Mouse (Mus musculus) CH12.LX (cell line): ENCODE measurements around the gene Traf5. TPM values are rescaled to one million over a fixed set of nuclear protein-coding genes. Genes with fewer than 3 reads are reported as not detected.

Source experiments
- DNase-seq: peaks from one replicate; pipeline ENCODE4 v3.0.0-alpha.2; 2013; ENCODE audit errors: extremely low read depth
- H3K27ac ChIP-seq: 2 replicates; pipeline ENCODE4 v1.5.1; 2012; ENCODE audit warnings: low read depth, mild to moderate bottlenecking, control low read depth, moderate library complexity; ENCODE audit not compliant: insufficient read depth
- H3K27me3 ChIP-seq: replicated peaks from 2 replicates; pipeline ENCODE3; 2012; ENCODE audit warnings: inconsistent platforms
- H3K36me3 ChIP-seq, 2 experiments: replicated peaks in 1 of 2; 2 replicates each; pipeline versions ENCODE3 to v1.6.1; 2012; ENCODE audit warnings: inconsistent platforms in 1 of 2, low read length in 1 of 2, mild to moderate bottlenecking in 1 of 2, mixed read lengths in 1 of 2, moderate library complexity in 1 of 2; ENCODE audit not compliant: control insufficient read depth in 1 of 2, insufficient read depth in 1 of 2
- H3K4me1 ChIP-seq, 2 experiments: 2 replicates each; pipeline ENCODE4 v1.6.1; 2012; ENCODE audit warnings: inconsistent platforms in 1 of 2, moderate library complexity in 1 of 2; ENCODE audit not compliant: insufficient read depth in 2 of 2, control insufficient read depth in 1 of 2
- H3K4me2 ChIP-seq: 2 replicates; pipeline ENCODE4 v1.6.1; 2012; ENCODE audit warnings: low read depth, mild to moderate bottlenecking, control low read depth; ENCODE audit not compliant: poor library complexity, insufficient read depth, severe bottlenecking
- H3K4me3 ChIP-seq, 3 experiments: fragments of 150-350 bp in 1 of 3; sonication (generic) in 1 of 3; replicated peaks in 1 of 3; 2 replicates each; pipeline versions ENCODE3 to v1.5.1; 2011 to 2012; ENCODE audit warnings: low read depth in 2 of 3, low read length in 2 of 3, mild to moderate bottlenecking in 2 of 3, moderate library complexity in 2 of 3, control low read depth in 1 of 3, improper control_type of control experiment in 1 of 3, inconsistent platforms in 1 of 3, mixed read lengths in 1 of 3; ENCODE audit not compliant: poor library complexity in 1 of 3
- H3K79me2 ChIP-seq: replicated peaks from 2 replicates; pipeline ENCODE4 v1.6.1; 2012; ENCODE audit warnings: mild to moderate bottlenecking, moderate library complexity; ENCODE audit not compliant: control insufficient read depth, poor library complexity, insufficient read depth, severe bottlenecking; ENCODE audit errors: extremely low read depth
- H3K9ac ChIP-seq: 2 replicates; pipeline ENCODE4 v1.6.1; 2012; ENCODE audit warnings: low read depth, mild to moderate bottlenecking, control low read depth, moderate library complexity; ENCODE audit not compliant: insufficient read depth
- H3K9me3 ChIP-seq: replicated peaks from 2 replicates; pipeline ENCODE3; 2012; ENCODE audit warnings: low read length, inconsistent platforms, mixed read lengths
- CHD1 ChIP-seq: IDR thresholded peaks from 2 replicates; pipeline ENCODE4 v1.6.1; 2012; ENCODE audit warnings: low read depth, low read length, improper control_type of control experiment, inconsistent platforms
- CHD2 ChIP-seq: IDR thresholded peaks from 2 replicates; pipeline ENCODE4 v1.6.1; 2011; ENCODE audit warnings: low read length, improper control_type of control experiment
- CTCF ChIP-seq, 2 experiments: IDR thresholded peaks in 1 of 2; conservative IDR thresholded peaks in 1 of 2; 2 replicates each; pipeline ENCODE4 v1.5.1; 2011 to 2012; ENCODE audit warnings: low read depth in 2 of 2, low read length in 2 of 2, improper control_type of control experiment in 1 of 2, inconsistent platforms in 1 of 2, mild to moderate bottlenecking in 1 of 2, moderate library complexity in 1 of 2
- ELF1 ChIP-seq: IDR thresholded peaks from 2 replicates; pipeline ENCODE4 v1.6.1; 2014; ENCODE audit warnings: low read depth, mild to moderate bottlenecking, inconsistent platforms, low read length, improper control_type of control experiment
- EP300 ChIP-seq: IDR thresholded peaks from 2 replicates; pipeline ENCODE4 v1.6.1; 2011; ENCODE audit warnings: low read length, improper control_type of control experiment
- HCFC1 ChIP-seq: IDR thresholded peaks from 2 replicates; pipeline ENCODE4 v1.6.1; 2012; ENCODE audit warnings: low read depth, mild to moderate bottlenecking, inconsistent platforms, low read length, improper control_type of control experiment
- IRF4 ChIP-seq: IDR thresholded peaks from 2 replicates; pipeline ENCODE4 v1.6.1; 2014; ENCODE audit warnings: low read depth, mild to moderate bottlenecking, inconsistent platforms, low read length, improper control_type of control experiment
- JUN ChIP-seq: IDR thresholded peaks from 2 replicates; pipeline ENCODE4 v1.6.1; 2011; ENCODE audit warnings: low read depth, mild to moderate bottlenecking, low read length, improper control_type of control experiment, moderate library complexity; ENCODE audit not compliant: insufficient read depth
- MAFK ChIP-seq: IDR thresholded peaks from 2 replicates; pipeline ENCODE4 v1.6.1; 2011; ENCODE audit warnings: low read length, improper control_type of control experiment; ENCODE audit not compliant: insufficient replicate concordance
- MEF2A ChIP-seq: IDR thresholded peaks from 2 replicates; pipeline ENCODE4 v1.6.1; 2014; ENCODE audit warnings: low read depth, mild to moderate bottlenecking, inconsistent platforms, low read length, improper control_type of control experiment, borderline replicate concordance
- MYC ChIP-seq: IDR thresholded peaks from 2 replicates; pipeline ENCODE4 v1.6.1; 2011; ENCODE audit warnings: low read depth, mild to moderate bottlenecking, improper control_type of control experiment, low read length
- NELFE ChIP-seq: IDR thresholded peaks from 2 replicates; pipeline ENCODE4 v1.6.1; 2011; ENCODE audit warnings: low read depth, low read length, improper control_type of control experiment
- NRF1 ChIP-seq: IDR thresholded peaks from 2 replicates; pipeline ENCODE4 v1.6.1; 2014; ENCODE audit warnings: low read depth, mild to moderate bottlenecking, inconsistent platforms, low read length, improper control_type of control experiment, moderate library complexity
- SIN3A ChIP-seq: IDR thresholded peaks from 2 replicates; pipeline ENCODE4 v1.6.1; 2012; ENCODE audit warnings: low read length, improper control_type of control experiment, inconsistent platforms
- SMC3 ChIP-seq: IDR thresholded peaks from 2 replicates; pipeline ENCODE4 v1.6.1; 2011; ENCODE audit warnings: low read depth, low read length, improper control_type of control experiment
- UBTF ChIP-seq: IDR thresholded peaks from 2 replicates; pipeline ENCODE4 v1.6.1; 2012; ENCODE audit warnings: low read depth, mild to moderate bottlenecking, inconsistent platforms, low read length, improper control_type of control experiment, moderate library complexity
- USF1 ChIP-seq: IDR thresholded peaks from 2 replicates; pipeline ENCODE4 v1.6.1; 2014; ENCODE audit warnings: low read depth, mild to moderate bottlenecking, inconsistent platforms, low read length, improper control_type of control experiment
- ZC3H11A ChIP-seq: IDR thresholded peaks from 2 replicates; pipeline ENCODE4 v1.6.1; 2012; ENCODE audit warnings: low read depth, mild to moderate bottlenecking, inconsistent platforms, low read length, improper control_type of control experiment
- ZKSCAN1 ChIP-seq: IDR thresholded peaks from 2 replicates; pipeline ENCODE4 v1.6.1; 2012; ENCODE audit warnings: low read depth, inconsistent platforms, low read length, improper control_type of control experiment, borderline replicate concordance
- ZNF384 ChIP-seq: IDR thresholded peaks from 2 replicates; pipeline ENCODE4 v1.6.1; 2012; ENCODE audit warnings: low read depth, low read length, improper control_type of control experiment, inconsistent platforms
- dilution Hi-C: fragments of 300-500 bp; cut with MboI; formaldehyde crosslinking; loops from 2 replicates; pipeline ENCODE4 v1.14.3; 2020; ENCODE audit warnings: low sequenced_read_pairs; ENCODE audit not compliant: extremely low pct_unique_long_range_greater_than_20kb, extremely low pct_ligation_motif_present
- in situ Hi-C: fragments of 300-500 bp; cut with MboI; formaldehyde crosslinking; loops from 3 replicates; pipeline ENCODE4 v1.14.3; 2019; ENCODE audit warnings: low sequenced_read_pairs, low pct_ligation_motif_present, low pct_unique_long_range_greater_than_20kb, mixed read lengths
- polyA plus RNA-seq: library from polyadenylated mRNA; unstranded; fragments of >175 nt; gene quantifications from 2 replicates; pipeline ENCODE4 v1.2.1, GENCODE M21; 2012; ENCODE audit warnings: low read depth; ENCODE audit not compliant: insufficient read length
- total RNA-seq, 2 experiments: library from RNA; depleted of rRNA; stranded (reverse); fragments of 300-350 nt in 1 of 2; fragments of >200 nt in 1 of 2; gene quantifications; 2 replicates each; pipeline ENCODE4 v1.2.3; 2012 to 2014

Traf5 gene
- total and polyA plus RNA-seq, 3 experiments = 21.3 to 38.7 (median 32.3) TPM

- dilution Hi-C loops = no loop called here
- peaks cover 9 to 33% of the 10 kb centered on the region in 2 experiments for H3K4me1 ChIP-seq
- no peak for DNase-seq
- in situ Hi-C loops = no loop called here
- H3K36me3 ChIP-seq = no peaks in the 10 kb centered on the region
- no peak overlapping the region for H3K4me2 ChIP-seq
- H3K9me3 ChIP-seq = no peaks in the 10 kb centered on the region
- no peak overlapping the region for H3K4me3 ChIP-seq
- H3K79me2 ChIP-seq = no peaks in the 10 kb centered on the region
- H3K9ac ChIP-seq = no peak overlapping the region
- no peak overlapping the region for H3K27ac ChIP-seq
- no peaks in the 10 kb centered on the region for H3K27me3 ChIP-seq
- TF ChIP-seq CHD1 (no peak), SIN3A (no peak), NRF1 (no peak), JUN (no peak), MEF2A (no peak), ZKSCAN1 (no peak), IRF4 (no peak), HCFC1 (no peak), NELFE (no peak), USF1 (no peak), ZNF384 (no peak), MAFK (no peak), UBTF (no peak)
Observed at GRCm38 (mm10) chr1:191969939-191970338, 122.4 kb downstream of the Traf5 start.

- Histone ChIP-seq H3K9me3 (peaks cover 19% of the 10 kb centered on the region), H3K4me1 (peaks cover 3 to 30% of the 10 kb centered on the region in 2 experiments; a peak in 3 of 4 replicates), H3K4me2 (peak overlapping the region; percentile 75; the same call in 1 of the 2 replicates), H3K36me3 (peaks cover 0 to 6% of the 10 kb centered on the region in 2 experiments), H3K27ac (no peak overlapping the region)
- dilution Hi-C loops = no loop called here
- peak; percentile 92 for DNase-seq
- peak; percentile 53; the same call in 1 of the 2 replicates for TF ChIP-seq SIN3A
- peak; percentile 79 for TF ChIP-seq ZNF384
- TF ChIP-seq EP300 = no peak
- TF ChIP-seq CTCF (conservative IDR thresholded peaks at IDR 0.05 in 1 of 2, IDR thresholded peaks at IDR 0.05 in 1 of 2; ENCODE audit: low read depth in 2 of 2, low read length in 2 of 2) = peak; percentile 80 to 96
- no peak for TF ChIP-seq CHD2
- TF ChIP-seq MYC = 0 out of 2 replicates have a peak, but pooled peaks have one; percentile 19
- peak; percentile 39; the same call in 1 of the 2 replicates for TF ChIP-seq ELF1
- TF ChIP-seq ZC3H11A = peak; percentile 94
- TF ChIP-seq SMC3 = peak; percentile 99
- peak; percentile 23; the same call in 1 of the 2 replicates for TF ChIP-seq NELFE
- 0 out of 2 replicates have a peak, but pooled peaks have one; percentile 19 for TF ChIP-seq IRF4
- TF ChIP-seq, all 38 proteins: peak for 9
- H3K79me2 ChIP-seq = no peaks in the 10 kb centered on the region
- H3K27me3 ChIP-seq = no peaks in the 10 kb centered on the region
- no peak overlapping the region for H3K9ac ChIP-seq
- in situ Hi-C loops = no loop called here
- H3K4me3 ChIP-seq = no peak overlapping the region
Observed at GRCm38 (mm10) chr1:191964773-191965481, 127.4 kb downstream of the Traf5 start.
